Mouse (Mus musculus): Measurements from ENCODE around the gene 4930432M17Rik. TPM values are rescaled to one million over a fixed set of nuclear protein-coding genes. Genes with fewer than 3 reads are reported as not detected.

Gene 4930432M17Rik
- polyA plus RNA-seq (2015; fragmentation: Nextera tagmentation; extraction: Ambion mirVana): not detected in 2 replicates

GRCm38 (mm10) chr3:121670462-121670861 is at the start of gene 4930432M17Rik:
4930432M17Rik (plus strand) TSS chr3:121670762.
- Histone ChIP-seq H3K4me2 (no peak within 1 kb of the TSS), H3K9ac (no peak within 1 kb of the TSS), H3K9me3 (replicated peaks) (no peaks in the 10 kb centered on the region), H3K4me1 (replicated peaks) (no peaks in the 10 kb centered on the region), H3K4me3 (replicated peaks) (no peak within 1 kb of the TSS), H3K36me3 (replicated peaks) (no peaks in the 10 kb centered on the region), H3K27me3 (no peaks in the 10 kb centered on the region), H3K27ac (replicated peaks) (no peak within 1 kb of the TSS)
- 52% methylated on average over 4 of the region's 4 CpGs for WGBS (ENCODE audit: insufficient replicate concordance)
- no peak for ATAC-seq (ENCODE audit: insufficient read depth)

GRCm38 (mm10) chr3:121625662-121626061 is 44.9 kb upstream of the 4930432M17Rik start:
- no peaks in the 10 kb centered on the region for H3K9me3 ChIP-seq (replicated peaks)
- no peak overlapping the region for H3K27ac ChIP-seq (replicated peaks)
- no peak for ATAC-seq (ENCODE audit: insufficient read depth)
- no peak overlapping the region for H3K4me2 ChIP-seq
- H3K4me1 ChIP-seq (replicated peaks): no peaks in the 10 kb centered on the region
- WGBS (ENCODE audit: insufficient replicate concordance): 40% methylated on average over 2 of the region's 2 CpGs
- no peak overlapping the region for H3K9ac ChIP-seq
- no peak overlapping the region for H3K4me3 ChIP-seq (replicated peaks)
- no peaks in the 10 kb centered on the region for H3K36me3 ChIP-seq (replicated peaks)
- no peaks in the 10 kb centered on the region for H3K27me3 ChIP-seq

- WGBS (ENCODE audit: insufficient replicate concordance): 24% methylated on average over 3 of the region's 3 CpGs
- no peak overlapping the region for H3K9ac ChIP-seq
- H3K4me1 ChIP-seq (replicated peaks): no peaks in the 10 kb centered on the region
- no peak for ATAC-seq (ENCODE audit: insufficient read depth)
- H3K4me3 ChIP-seq (replicated peaks): no peak overlapping the region
- H3K27ac ChIP-seq (replicated peaks): no peak overlapping the region
- H3K36me3 ChIP-seq (replicated peaks): no peaks in the 10 kb centered on the region
- no peaks in the 10 kb centered on the region for H3K27me3 ChIP-seq
- no peaks in the 10 kb centered on the region for H3K9me3 ChIP-seq (replicated peaks)
- no peak overlapping the region for H3K4me2 ChIP-seq
Observed at GRCm38 (mm10) chr3:121626273-121626672, 44.3 kb upstream of the 4930432M17Rik start.

- Histone ChIP-seq H3K4me3 (replicated peaks) (no peak overlapping the region), H3K27ac (replicated peaks) (no peak overlapping the region), H3K4me1 (replicated peaks) (no peaks in the 10 kb centered on the region), H3K4me2 (no peak overlapping the region), H3K9me3 (replicated peaks) (no peaks in the 10 kb centered on the region), H3K27me3 (no peaks in the 10 kb centered on the region), H3K9ac (no peak overlapping the region), H3K36me3 (replicated peaks) (no peaks in the 10 kb centered on the region)
- WGBS (ENCODE audit: insufficient replicate concordance): 33% methylated on average over 3 of the region's 3 CpGs
- ATAC-seq (ENCODE audit: insufficient read depth): no peak
Observed at GRCm38 (mm10) chr3:121628245-121628644, 42.3 kb upstream of the 4930432M17Rik start.

- Histone ChIP-seq H3K36me3 (replicated peaks) (no peaks in the 10 kb centered on the region), H3K9me3 (replicated peaks) (no peaks in the 10 kb centered on the region), H3K9ac (no peak overlapping the region), H3K4me3 (replicated peaks) (no peak overlapping the region), H3K27ac (replicated peaks) (0 out of 2 replicates have a peak overlapping the region, but pooled peaks have one; percentile 9), H3K4me2 (no peak overlapping the region; the same call in 1 of the 2 replicates), H3K4me1 (replicated peaks) (no peaks in the 10 kb centered on the region), H3K27me3 (no peaks in the 10 kb centered on the region)
- 6% methylated on average over 7 of the region's 7 CpGs for WGBS (ENCODE audit: insufficient replicate concordance)
- no peak for ATAC-seq (ENCODE audit: insufficient read depth)
Observed at GRCm38 (mm10) chr3:121630626-121631025, 39.9 kb upstream of the 4930432M17Rik start.

- Histone ChIP-seq H3K4me1 (replicated peaks) (no peaks in the 10 kb centered on the region), H3K36me3 (replicated peaks) (no peaks in the 10 kb centered on the region), H3K4me3 (replicated peaks) (no peak overlapping the region), H3K27me3 (no peaks in the 10 kb centered on the region), H3K27ac (replicated peaks) (no peak overlapping the region), H3K9me3 (replicated peaks) (no peaks in the 10 kb centered on the region), H3K4me2 (no peak overlapping the region), H3K9ac (no peak overlapping the region)
- ATAC-seq (ENCODE audit: insufficient read depth): no peak
- 37% methylated on average over 3 of the region's 3 CpGs for WGBS (ENCODE audit: insufficient replicate concordance)
Observed at GRCm38 (mm10) chr3:121634963-121635362, 35.6 kb upstream of the 4930432M17Rik start.

- no peaks in the 10 kb centered on the region for H3K9me3 ChIP-seq (replicated peaks)
- no peak for ATAC-seq (ENCODE audit: insufficient read depth)
- no peaks in the 10 kb centered on the region for H3K36me3 ChIP-seq (replicated peaks)
- H3K9ac ChIP-seq: no peak overlapping the region
- no peaks in the 10 kb centered on the region for H3K27me3 ChIP-seq
- H3K4me1 ChIP-seq (replicated peaks): no peaks in the 10 kb centered on the region
- H3K4me3 ChIP-seq (replicated peaks): no peak overlapping the region
- H3K4me2 ChIP-seq: no peak overlapping the region
- 68% methylated on average over 7 of the region's 7 CpGs for WGBS (ENCODE audit: insufficient replicate concordance)
- H3K27ac ChIP-seq (replicated peaks): no peak overlapping the region
Observed at GRCm38 (mm10) chr3:121635505-121635904, 35.1 kb upstream of the 4930432M17Rik start.

- no peak overlapping the region for H3K4me3 ChIP-seq (replicated peaks)
- no peak for ATAC-seq (ENCODE audit: insufficient read depth)
- H3K4me2 ChIP-seq: no peak overlapping the region
- WGBS (ENCODE audit: insufficient replicate concordance): 70% methylated on average over 6 of the region's 6 CpGs
- H3K27me3 ChIP-seq: no peaks in the 10 kb centered on the region
- H3K36me3 ChIP-seq (replicated peaks): no peaks in the 10 kb centered on the region
- no peaks in the 10 kb centered on the region for H3K4me1 ChIP-seq (replicated peaks)
- no peak overlapping the region for H3K9ac ChIP-seq
- no peaks in the 10 kb centered on the region for H3K9me3 ChIP-seq (replicated peaks)
- no peak overlapping the region for H3K27ac ChIP-seq (replicated peaks)
Observed at GRCm38 (mm10) chr3:121636315-121636714, 34.2 kb upstream of the 4930432M17Rik start.

GRCm38 (mm10) chr3:121636748-121637147 is 33.8 kb upstream of the 4930432M17Rik start:
- WGBS (ENCODE audit: insufficient replicate concordance): 70% methylated on average over 7 of the region's 7 CpGs
- no peak overlapping the region for H3K27ac ChIP-seq (replicated peaks)
- ATAC-seq (ENCODE audit: insufficient read depth): no peak

GRCm38 (mm10) chr3:121637792-121638191 is 32.8 kb upstream of the 4930432M17Rik start:
- Histone ChIP-seq H3K4me1 (replicated peaks) (no peaks in the 10 kb centered on the region), H3K4me3 (replicated peaks) (no peak overlapping the region), H3K4me2 (no peak overlapping the region), H3K9ac (no peak overlapping the region), H3K27ac (replicated peaks) (no peak overlapping the region), H3K9me3 (replicated peaks) (no peaks in the 10 kb centered on the region), H3K36me3 (replicated peaks) (no peaks in the 10 kb centered on the region), H3K27me3 (no peaks in the 10 kb centered on the region)
- 44% methylated on average over 5 of the region's 5 CpGs for WGBS (ENCODE audit: insufficient replicate concordance)
- ATAC-seq (ENCODE audit: insufficient read depth): no peak

More at GRCm38 (mm10) chr3:121636748-121637147, 33.8 kb upstream of the 4930432M17Rik start:
- Histone ChIP-seq H3K4me1 (replicated peaks) (no peaks in the 10 kb centered on the region), H3K4me3 (replicated peaks) (no peak overlapping the region), H3K27me3 (no peaks in the 10 kb centered on the region), H3K4me2 (no peak overlapping the region), H3K9ac (no peak overlapping the region), H3K9me3 (replicated peaks) (no peaks in the 10 kb centered on the region), H3K36me3 (replicated peaks) (no peaks in the 10 kb centered on the region)

GRCm38 (mm10) chr3:121638241-121638640 is 32.3 kb upstream of the 4930432M17Rik start:
- WGBS (ENCODE audit: insufficient replicate concordance): 55% methylated on average over 3 of the region's 3 CpGs
- no peaks in the 10 kb centered on the region for H3K27me3 ChIP-seq
- ATAC-seq (ENCODE audit: insufficient read depth): no peak

GRCm38 (mm10) chr3:121640611-121641010 is 30.0 kb upstream of the 4930432M17Rik start:
- Histone ChIP-seq H3K4me3 (replicated peaks) (no peak overlapping the region), H3K27me3 (no peaks in the 10 kb centered on the region), H3K4me2 (no peak overlapping the region), H3K9me3 (replicated peaks) (no peaks in the 10 kb centered on the region), H3K4me1 (replicated peaks) (no peaks in the 10 kb centered on the region), H3K9ac (no peak overlapping the region), H3K36me3 (replicated peaks) (no peaks in the 10 kb centered on the region), H3K27ac (replicated peaks) (no peak overlapping the region)
- no peak for ATAC-seq (ENCODE audit: insufficient read depth)
- 21% methylated on average over 2 of the region's 2 CpGs for WGBS (ENCODE audit: insufficient replicate concordance)

More at GRCm38 (mm10) chr3:121638241-121638640, 32.3 kb upstream of the 4930432M17Rik start:
- H3K4me3 ChIP-seq (replicated peaks): no peak overlapping the region
- H3K27ac ChIP-seq (replicated peaks): no peak overlapping the region
- no peaks in the 10 kb centered on the region for H3K4me1 ChIP-seq (replicated peaks)
- no peaks in the 10 kb centered on the region for H3K9me3 ChIP-seq (replicated peaks)
- H3K36me3 ChIP-seq (replicated peaks): no peaks in the 10 kb centered on the region
- H3K9ac ChIP-seq: no peak overlapping the region
- no peak overlapping the region for H3K4me2 ChIP-seq
